Mouse (Mus musculus) bone marrow, adult 2 months (tissue): ENCODE measurements around the gene Cldn3.

Source experiments
- CTCF ChIP-seq: fragments of 200-500 bp; IDR thresholded peaks from 2 replicates; pipeline ENCODE4 v1.5.1; 2011; ENCODE audit warnings: low read length, control low read depth; ENCODE audit not compliant: control insufficient read depth, insufficient read depth
- POLR2A ChIP-seq: fragments of 200-500 bp; IDR thresholded peaks from 2 replicates; pipeline ENCODE4 v1.6.1; 2011; ENCODE audit warnings: low read depth, mild to moderate bottlenecking, control low read depth, low read length, borderline replicate concordance; ENCODE audit not compliant: control insufficient read depth

DNA sequence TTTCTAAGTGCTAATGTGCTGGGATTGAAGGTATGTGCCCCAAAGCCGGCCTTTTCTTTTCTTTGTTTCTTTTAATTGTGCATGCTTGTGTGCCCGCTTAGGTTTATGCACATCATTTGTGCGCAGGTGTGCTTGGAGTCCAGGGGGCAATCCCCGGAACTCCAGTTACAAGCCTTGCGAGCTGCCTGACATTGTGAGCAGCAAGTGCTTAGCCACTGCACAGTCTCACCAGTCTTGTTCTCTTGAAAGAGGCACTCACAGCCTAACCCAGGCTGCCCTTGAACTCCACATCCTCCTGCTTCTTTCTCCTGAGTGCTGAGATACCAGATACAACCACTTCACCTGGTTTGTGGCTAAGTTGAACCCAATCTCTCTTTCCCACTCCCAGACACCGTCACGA lies 12.5 kb upstream of the Cldn3 start:
- TF ChIP-seq CTCF (no peak), POLR2A (no peak)
